In genomic region chr11:29247725-29248124, GRCm38 (mm10) we compare ENCODE assay signal across 8 mouse cellular contexts. TPM values are rescaled to one million over a fixed set of nuclear protein-coding genes. Genes with fewer than 3 reads are reported as not detected.
DNase-seq lines count a peak whose midpoint lies in the region; ATAC-seq and TF ChIP-seq lines count a peak whose summit lies in the region.

No protein-coding gene starts in this region.

- H3K9ac ChIP-seq in kidney, embryonic 15.5 days = no peak overlapping the region
- no peak overlapping the region for H3K9ac ChIP-seq in embryonic facial prominence, embryonic 13.5 days
- no peak overlapping the region for H3K9ac ChIP-seq in hindbrain, embryonic 16.5 days (ENCODE audit: low read depth, low read length)
- no peak overlapping the region for H3K9ac ChIP-seq in midbrain, postnatal 0 days (replicated peaks; ENCODE audit: low read length, poor library complexity, severe bottlenecking)

- H3K27me3 ChIP-seq in kidney, embryonic 15.5 days = no peaks in the 10 kb centered on the region
- no peaks in the 10 kb centered on the region for H3K27me3 ChIP-seq in embryonic facial prominence, embryonic 13.5 days
- H3K27me3 ChIP-seq in hindbrain, embryonic 16.5 days (replicated peaks; ENCODE audit: control insufficient read depth, insufficient read depth, low read length) = no peaks in the 10 kb centered on the region
- H3K27me3 ChIP-seq in midbrain, postnatal 0 days (ENCODE audit: insufficient read depth, low read length) = no peaks in the 10 kb centered on the region

- peak overlapping the region; percentile 82 for H3K4me2 ChIP-seq in kidney, embryonic 15.5 days
- peak overlapping the region; percentile 53 for H3K4me2 ChIP-seq in embryonic facial prominence, embryonic 13.5 days
- peak overlapping the region; percentile 55 for H3K4me2 ChIP-seq in hindbrain, embryonic 16.5 days (ENCODE audit: low read length)
- H3K4me2 ChIP-seq in midbrain, postnatal 0 days (ENCODE audit: low read depth, low read length, poor library complexity, severe bottlenecking) = peak overlapping the region; percentile 34

- TF ChIP-seq CTCF in midbrain, postnatal 0 days (IDR thresholded peaks at IDR 0.05) = no peak

- peak; percentile 15; the same call in 1 of the 2 replicates for ATAC-seq in kidney, embryonic 15.5 days (replicated peaks; ENCODE audit: low FRiP score)
- ATAC-seq in embryonic facial prominence, embryonic 13.5 days (ENCODE audit: insufficient number of reproducible peaks, insufficient read depth, low FRiP score, low TSS enrichment, low read depth) = no peak
- ATAC-seq in hindbrain, embryonic 16.5 days = peak; percentile 5
- peak; percentile 15; the same call in 1 of the 2 replicates for ATAC-seq in midbrain, postnatal 0 days (ENCODE audit: low FRiP score)

- H3K27ac ChIP-seq in kidney, embryonic 15.5 days = no peak overlapping the region
- H3K27ac ChIP-seq in embryonic facial prominence, embryonic 13.5 days = no peak overlapping the region
- H3K27ac ChIP-seq in hindbrain, embryonic 16.5 days (ENCODE audit: low read depth, low read length) = peak overlapping the region; percentile 67; the same call in 1 of the 2 replicates
- peak overlapping the region; percentile 60 for H3K27ac ChIP-seq in midbrain, postnatal 0 days (ENCODE audit: low read depth, low read length)

- peaks cover 6% of the 10 kb centered on the region; the same call in 1 of the 2 replicates for H3K36me3 ChIP-seq in kidney, embryonic 15.5 days
- 0 out of 2 replicates have a peak, but pooled peaks cover 7% of the 10 kb centered on the region for H3K36me3 ChIP-seq in embryonic facial prominence, embryonic 13.5 days
- peaks cover under 1% of the 10 kb centered on the region; the same call in 1 of the 2 replicates for H3K36me3 ChIP-seq in hindbrain, embryonic 16.5 days (ENCODE audit: control insufficient read depth, insufficient read depth, low read length)
- H3K36me3 ChIP-seq in midbrain, postnatal 0 days (ENCODE audit: insufficient read depth, low read length) = peaks cover 3% of the 10 kb centered on the region; the same call in 1 of the 2 replicates

- 84% methylated on average over 1 of the region's 1 CpGs for WGBS in kidney, embryonic 15.5 days
- 94% methylated on average over 1 of the region's 1 CpGs for WGBS in embryonic facial prominence, embryonic 13.5 days
- 96% methylated on average over 1 of the region's 1 CpGs for WGBS in hindbrain, embryonic 16.5 days
- WGBS in midbrain, postnatal 0 days = 100% methylated on average over 1 of the region's 1 CpGs

- H3K4me3 ChIP-seq in kidney, embryonic 15.5 days (replicated peaks) = peak overlapping the region; percentile 89
- H3K4me3 ChIP-seq in embryonic facial prominence, embryonic 13.5 days = peak overlapping the region; percentile 81
- H3K4me3 ChIP-seq in hindbrain, embryonic 16.5 days (ENCODE audit: low read length) = peak overlapping the region; percentile 94
- H3K4me3 ChIP-seq in midbrain, postnatal 0 days (ENCODE audit: low read depth, low read length) = peak overlapping the region; percentile 81

- peaks cover 12% of the 10 kb centered on the region for H3K4me1 ChIP-seq in kidney, embryonic 15.5 days
- peaks cover 13% of the 10 kb centered on the region for H3K4me1 ChIP-seq in embryonic facial prominence, embryonic 13.5 days
- peaks cover 13% of the 10 kb centered on the region for H3K4me1 ChIP-seq in hindbrain, embryonic 16.5 days (ENCODE audit: control insufficient read depth, insufficient read depth, low read depth, low read length)
- H3K4me1 ChIP-seq in midbrain, postnatal 0 days (ENCODE audit: insufficient read depth, low read length) = peaks cover 12% of the 10 kb centered on the region

- H3K9me3 ChIP-seq in kidney, embryonic 15.5 days (replicated peaks) = no peaks in the 10 kb centered on the region
- H3K9me3 ChIP-seq in embryonic facial prominence, embryonic 13.5 days = no peaks in the 10 kb centered on the region
- H3K9me3 ChIP-seq in hindbrain, embryonic 16.5 days (ENCODE audit: control insufficient read depth, low read length) = no peaks in the 10 kb centered on the region
- no peaks in the 10 kb centered on the region for H3K9me3 ChIP-seq in midbrain, postnatal 0 days (ENCODE audit: low read length)

- no peak for DNase-seq in kidney, adult 8-10 months
- DNase-seq in midbrain, postnatal 0 days (ENCODE audit: low spot score) = peak; percentile 1
- DNase-seq in ovary, adult 18-20 months (ENCODE audit: low spot score) = no peak
- DNase-seq in cerebellum, adult 8-10 months = no peak
- no peak for DNase-seq in frontal cortex, postnatal 36 days (ENCODE audit: low spot score in 2 of 2)

RNA-seq across cellular contexts. Expression of gene Cfap36, which starts 0.5 kb away (rescaled TPM):
- polyA plus RNA-seq in kidney, embryonic 15.5 days (2015; fragmentation: Nextera tagmentation; extraction: Ambion mirVana) = 64.3 and 64.8 TPM in 2 replicates
- polyA plus RNA-seq in embryonic facial prominence, embryonic 13.5 days (2015; fragmentation: Nextera tagmentation; extraction: Ambion mirVana) = 66.4 and 66.6 TPM in 2 replicates
- polyA plus RNA-seq in hindbrain, embryonic 16.5 days (2015; fragmentation: Nextera tagmentation; extraction: Ambion mirVana) = 121 and 146 TPM in 2 replicates
- 38.2 and 75.3 TPM in 2 replicates for total RNA-seq in midbrain, postnatal 0 days (2014; rRNA removed)
- 145 and 157 TPM in 2 replicates for polyA plus RNA-seq in midbrain, postnatal 0 days (2015; fragmentation: Nextera tagmentation; extraction: Ambion mirVana)

Comparison
In these comparisons a context has a peak if more than half of its experiments do, and no peak if none do; other contexts are left out.
1. H3K27ac ChIP-seq: peak in hindbrain, embryonic 16.5 days (single experiment) and midbrain, postnatal 0 days (single experiment); none in kidney, embryonic 15.5 days (single experiment) and embryonic facial prominence, embryonic 13.5 days (single experiment).
2. Peak in every context shown above with its lines, with median percentiles within 50 percentile points of each other: H3K4me2 ChIP-seq and H3K4me3 ChIP-seq.